Mouse (Mus musculus) right cerebral cortex, postnatal 25 days (tissue): ENCODE measurements around the gene Olfr125.

Experiments
- DNase-seq: peaks from one replicate; pipeline ENCODE4 v3.0.0; 2022

Olfr125 gene

GRCm38 (mm10) chr17:37832649-37833048 lies at the start of gene Olfr125:
Olfr125 (plus strand) TSS chr17:37832949.
- DNase-seq: no peak

- DNase-seq: no peak
Observed at GRCm38 (mm10) chr17:37793229-37793628, 39.5 kb upstream of the Olfr125 start, which contains the start of gene Olfr123. Olfr123 (plus strand) TSS chr17:37793529.

GRCm38 (mm10) chr17:37799588-37799987 lies 33.2 kb upstream of the Olfr125 start, which contains the start of gene Olfr124:
Olfr124 (plus strand) TSS chr17:37799888.
- DNase-seq: no peak

GRCm38 (mm10) chr17:37847183-37847582 lies 14.4 kb downstream of the Olfr125 start, which contains the start of gene Olfr126:
Olfr126 (plus strand) TSS chr17:37847483.
- DNase-seq: no peak

GRCm38 (mm10) chr17:37863901-37864300 lies 31.2 kb downstream of the Olfr125 start:
- no peak for DNase-seq

- no peak for DNase-seq
Observed at GRCm38 (mm10) chr17:37869676-37870205, 37.0 kb downstream of the Olfr125 start.

- DNase-seq: no peak
Observed at GRCm38 (mm10) chr17:37873830-37874229, 41.1 kb downstream of the Olfr125 start.
